Mouse (Mus musculus) G1E (cell line): Measurements from ENCODE around the gene Pan2. TPM values are rescaled to one million over a fixed set of nuclear protein-coding genes. Genes with fewer than 3 reads are reported as not detected.

Source experiments
- ATAC-seq: 2 replicates; pipeline ENCODE4 v1.8.0; 2016; ENCODE audit warnings: mild to moderate bottlenecking; ENCODE audit not compliant: insufficient number of reproducible peaks, poor library complexity, low FRiP score, severe bottlenecking; ENCODE audit errors: extremely low read depth
- DNase-seq: peaks from one replicate; pipeline ENCODE4 v3.0.0; 2012; ENCODE audit warnings: low spot score
- H3K27me3 ChIP-seq: 2 replicates; pipeline ENCODE4 v1.6.1; 2012; ENCODE audit warnings: mild to moderate bottlenecking, low read length, inconsistent platforms; ENCODE audit not compliant: insufficient read depth
- H3K36me3 ChIP-seq: replicated peaks from 2 replicates; pipeline ENCODE3; 2012; ENCODE audit warnings: mild to moderate bottlenecking, inconsistent platforms
- H3K4me1 ChIP-seq: 2 replicates; pipeline ENCODE4 v1.6.1; 2012; ENCODE audit warnings: low read depth, low read length, inconsistent platforms, mixed read lengths; ENCODE audit not compliant: insufficient read depth
- H3K4me3 ChIP-seq: 2 replicates; pipeline ENCODE4 v1.5.1; 2012; ENCODE audit warnings: low read depth, mild to moderate bottlenecking, inconsistent platforms, low read length, moderate library complexity, mixed read lengths
- H3K9me3 ChIP-seq: replicated peaks from 2 replicates; pipeline ENCODE4 v1.6.1; 2012; ENCODE audit warnings: inconsistent platforms
- CTCF ChIP-seq: IDR thresholded peaks from 2 replicates; pipeline ENCODE4 v1.5.1; 2012; ENCODE audit warnings: low read depth, low read length, inconsistent platforms, mixed read lengths
- GATA1 ChIP-seq: IDR thresholded peaks from 2 replicates; pipeline ENCODE4 v1.6.1; 2012; ENCODE audit warnings: borderline replicate concordance, low read length, inconsistent platforms, mixed read lengths
- GATA2 ChIP-seq: IDR thresholded peaks from 2 replicates; pipeline ENCODE4 v1.6.1; 2012; ENCODE audit warnings: low read depth, low read length, inconsistent platforms, borderline replicate concordance
- POLR2AphosphoS5 ChIP-seq: IDR thresholded peaks from 2 replicates; pipeline ENCODE4 v1.6.1; 2012; ENCODE audit warnings: low read depth, low read length, inconsistent platforms; ENCODE audit not compliant: insufficient replicate concordance
- TAL1 ChIP-seq: conservative IDR thresholded peaks from 2 replicates; pipeline ENCODE4 v1.6.1; 2012; ENCODE audit warnings: low read depth, low read length, inconsistent platforms, mixed read lengths
- polyA plus RNA-seq: library from polyadenylated mRNA; stranded (reverse); fragments of >175 nt; gene quantifications from 2 replicates; pipeline ENCODE4 v1.2.3, GENCODE M21; 2012
- total RNA-seq, 2 experiments: library from RNA; stranded (forward) in 1 of 2; stranded (reverse) in 1 of 2; fragments of 200-1000 nt in 1 of 2; fragments of >200 nt in 1 of 2; fragmentation: Nextera tagmentation in 1 of 2; gene quantifications; 2 replicates each; pipeline ENCODE4 v1.2.3; 2014 to 2017

Gene Pan2
- total and polyA plus RNA-seq, 3 experiments = 3.6 to 30.2 (median 13.8) TPM

GRCm38 (mm10) chr10:128262300-128262699 is 40.8 kb upstream of the Pan2 start:
- no peak for TF ChIP-seq TAL1
- TF ChIP-seq POLR2AphosphoS5 = no peak
- TF ChIP-seq GATA2 = no peak
- no peak for TF ChIP-seq CTCF
- TF ChIP-seq GATA1 = no peak
- Histone ChIP-seq H3K4me1 (peaks cover 11% of the 10 kb centered on the region), H3K4me3 (no peak overlapping the region), H3K36me3 (no peaks in the 10 kb centered on the region), H3K9me3 (no peaks in the 10 kb centered on the region), H3K27me3 (peaks cover 14% of the 10 kb centered on the region)
- DNase-seq (no peak), ATAC-seq (no peak)

GRCm38 (mm10) chr10:128263393-128264310 is 39.5 kb upstream of the Pan2 start:
- Histone ChIP-seq H3K4me1 (peaks cover 9% of the 10 kb centered on the region), H3K27me3 (peaks cover 14% of the 10 kb centered on the region), H3K4me3 (no peak overlapping the region), H3K9me3 (no peaks in the 10 kb centered on the region), H3K36me3 (no peaks in the 10 kb centered on the region)
- ATAC-seq = no peak
- DNase-seq = no peak
- TF ChIP-seq POLR2AphosphoS5 (no peak), CTCF (no peak), GATA1 (no peak), GATA2 (no peak), TAL1 (no peak)

GRCm38 (mm10) chr10:128268371-128268770 is 34.8 kb upstream of the Pan2 start, which contains the start of gene Apof:
TSS of gene Apof (plus strand) at chr10:128268671.
- H3K4me1 ChIP-seq = peaks cover 25% of the 10 kb centered on the region

GRCm38 (mm10) chr10:128269206-128269910 is 33.8 kb upstream of the Pan2 start:
- Histone ChIP-seq H3K4me3 (peak overlapping the region; percentile 11; the same call in 1 of the 2 replicates), H3K4me1 (peaks cover 21% of the 10 kb centered on the region), H3K27me3 (no peaks in the 10 kb centered on the region), H3K9me3 (no peaks in the 10 kb centered on the region), H3K36me3 (peaks cover 4% of the 10 kb centered on the region)
- no peak for DNase-seq
- no peak for ATAC-seq
- no peak for TF ChIP-seq POLR2AphosphoS5
- TF ChIP-seq TAL1 = no peak
- no peak for TF ChIP-seq GATA2
- no peak for TF ChIP-seq CTCF
- TF ChIP-seq GATA1 = no peak

More at GRCm38 (mm10) chr10:128268371-128268770, 34.8 kb upstream of the Pan2 start, which contains the start of gene Apof:
- Histone ChIP-seq H3K4me3 (peak within 1 kb of the TSS; percentile 11; the same call in 1 of the 2 replicates), H3K9me3 (no peaks in the 10 kb centered on the region), H3K36me3 (peaks cover 4% of the 10 kb centered on the region), H3K27me3 (peaks cover 3% of the 10 kb centered on the region)
- TF ChIP-seq CTCF = no peak
- no peak for TF ChIP-seq TAL1
- no peak for TF ChIP-seq POLR2AphosphoS5
- TF ChIP-seq GATA1 = no peak
- TF ChIP-seq GATA2 = no peak
- ATAC-seq (no peak), DNase-seq (no peak)

GRCm38 (mm10) chr10:128270287-128270841 is 32.8 kb upstream of the Pan2 start, which contains the start of gene Stat2:
TSS of gene Stat2 (plus strand) at chr10:128270559.
- peaks cover 9% of the 10 kb centered on the region for H3K36me3 ChIP-seq
- peak within 1 kb of the TSS; percentile 78 for H3K4me3 ChIP-seq
- H3K9me3 ChIP-seq = no peaks in the 10 kb centered on the region
- TF ChIP-seq POLR2AphosphoS5 (no peak), TAL1 (no peak)
- ATAC-seq (peak; percentile 100), DNase-seq (peak; percentile 98)
- H3K4me1 ChIP-seq = peaks cover 25% of the 10 kb centered on the region
- no peaks in the 10 kb centered on the region for H3K27me3 ChIP-seq

- peak overlapping the region; percentile 78 for H3K4me3 ChIP-seq
- DNase-seq (no peak), ATAC-seq (no peak)
- H3K27me3 ChIP-seq = no peaks in the 10 kb centered on the region
- H3K9me3 ChIP-seq = no peaks in the 10 kb centered on the region
- peaks cover 9% of the 10 kb centered on the region for H3K36me3 ChIP-seq
- TF ChIP-seq POLR2AphosphoS5 = no peak
- H3K4me1 ChIP-seq = peaks cover 25% of the 10 kb centered on the region
Observed at GRCm38 (mm10) chr10:128270866-128271265, 32.3 kb upstream of the Pan2 start.
